Mouse (Mus musculus): ENCODE results near the gene Tigar.

- no peak for TF ChIP-seq POLR2A (IDR thresholded peaks at IDR 0.05; ENCODE audit: insufficient read depth, low read length)
- TF ChIP-seq CTCF (IDR thresholded peaks at IDR 0.05; ENCODE audit: low read depth, low read length), result no peak
Measured at GRCm38 (mm10) chr6:127151565-127152105, 42.3 kb upstream of the Tigar start.
